In the genomic region with DNA sequence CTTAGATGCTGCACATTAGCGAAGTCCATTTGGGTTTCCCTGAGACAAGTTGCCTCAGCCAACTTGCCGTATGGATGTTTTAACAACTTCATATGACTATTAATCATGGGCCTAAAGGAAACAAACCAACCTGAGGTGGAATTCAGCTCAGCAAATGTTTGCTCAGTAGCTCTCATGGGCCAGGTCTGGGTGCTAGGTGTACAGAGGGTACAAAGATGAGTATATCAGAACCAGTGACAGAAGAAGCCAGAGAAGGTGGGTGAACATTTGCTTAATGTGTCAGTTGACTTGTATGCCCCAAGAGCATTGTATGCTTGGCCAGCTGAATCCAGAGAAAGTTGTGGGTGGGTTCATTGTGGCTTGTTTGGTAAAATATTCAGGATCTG, we compare ENCODE assay signal across 21 mouse cellular contexts. TPM values are rescaled to one million over a fixed set of nuclear protein-coding genes. Genes with fewer than 3 reads are reported as not detected.
DNase-seq lines count a peak whose midpoint lies in the region; ATAC-seq and TF ChIP-seq lines count a peak whose summit lies in the region.
"Had no signal": no experiment of that assay in that cellular context is flagged by ENCODE, and none has a peak within 500 bp of the region (broad histone marks: within the 10 kb centered on the region; RNA-seq: fewer than 3 reads in every experiment).

No protein-coding gene starts in this region.

- H3K4me2 ChIP-seq in heart, embryonic 12.5 days, result no peak overlapping the region
- no peak overlapping the region for H3K4me2 ChIP-seq in lung, embryonic 14.5 days
- H3K4me2 ChIP-seq in stomach, embryonic 14.5 days (replicated peaks; ENCODE audit: low read depth, low read length), result no peak overlapping the region
- H3K4me2 ChIP-seq: forebrain, embryonic 12.5 days; kidney, embryonic 15.5 days; neural tube, embryonic 15.5 days had no signal

- no peaks in the 10 kb centered on the region for H3K27me3 ChIP-seq in heart, embryonic 12.5 days (replicated peaks)
- H3K27me3 ChIP-seq in heart, adult 2 months (ENCODE audit: control insufficient read depth, insufficient read depth, low read length), result no peaks in the 10 kb centered on the region
- H3K27me3 ChIP-seq in lung, embryonic 14.5 days (ENCODE audit: insufficient read depth, low read length), result no peaks in the 10 kb centered on the region
- no peaks in the 10 kb centered on the region for H3K27me3 ChIP-seq in stomach, embryonic 14.5 days (ENCODE audit: control insufficient read depth, insufficient read depth, low read length)
- H3K27me3 ChIP-seq: CH12.LX; forebrain, embryonic 12.5 days; kidney, embryonic 15.5 days; neural tube, embryonic 15.5 days had no signal

- no peak for TF ChIP-seq CTCF in heart, adult 2 months (IDR thresholded peaks at IDR 0.05)
- TF ChIP-seq CTCF in lung, embryonic 14.5 days (IDR thresholded peaks at IDR 0.05; ENCODE audit: low read depth), result no peak

- intact Hi-C loops in heart, adult 2 months (cut with DNase I), result no loop called here

- 76% methylated on average over 2 of the region's 2 CpGs for whole genome bisulfite sequencing in heart, embryonic 12.5 days
- 83% methylated on average over 2 of the region's 2 CpGs for WGBS in heart, adult 2 months
- 51% methylated on average over 2 of the region's 2 CpGs for WGBS in lung, embryonic 14.5 days
- 44% methylated on average over 2 of the region's 2 CpGs for WGBS in stomach, embryonic 14.5 days

- H3K4me1 ChIP-seq in heart, embryonic 12.5 days (replicated peaks), result peaks cover 13% of the 10 kb centered on the region
- no peaks in the 10 kb centered on the region; the same call in 1 of the 2 replicates for H3K4me1 ChIP-seq in heart, adult 2 months (ENCODE audit: control insufficient read depth, insufficient read depth, low read length)
- H3K4me1 ChIP-seq in lung, embryonic 14.5 days (ENCODE audit: insufficient read depth), result no peaks in the 10 kb centered on the region
- H3K4me1 ChIP-seq in stomach, embryonic 14.5 days (ENCODE audit: control insufficient read depth, insufficient read depth, low read length), result no peaks in the 10 kb centered on the region
- H3K4me1 ChIP-seq: forebrain, embryonic 12.5 days; hindbrain, embryonic 10.5 days; neural tube, embryonic 15.5 days had no signal

- H3K79me2 ChIP-seq in heart, adult 2 months (replicated peaks; ENCODE audit: control insufficient read depth, insufficient read depth, low read length), result no peaks in the 10 kb centered on the region

- ATAC-seq in heart, embryonic 12.5 days (ENCODE audit: insufficient number of reproducible peaks, low FRiP score), result no peak
- peak; percentile 41; the same call in 1 of the 2 replicates for ATAC-seq in lung, embryonic 14.5 days (ENCODE audit: insufficient read depth)
- peak; percentile 1; the same call in 1 of the 2 replicates for ATAC-seq in granulocyte monocyte progenitor cell, adult 5-6 weeks (replicated peaks; ENCODE audit: poor library complexity, severe bottlenecking)
- ATAC-seq in stomach, embryonic 14.5 days (ENCODE audit: insufficient number of reproducible peaks, insufficient read depth, low FRiP score, low read depth), result peak; percentile 62; the same call in 1 of the 2 replicates
- no peak for ATAC-seq in inflammation-experienced regulatory T-cells, adult 6 months
- ATAC-seq: midbrain, embryonic 16.5 days had no signal

- TF ChIP-seq EP300 in heart, adult 2 months (IDR thresholded peaks at IDR 0.05; ENCODE audit: insufficient read depth, low read depth, low read length), result no peak

- TF ChIP-seq POLR2A in heart, adult 2 months (IDR thresholded peaks at IDR 0.05; ENCODE audit: insufficient read depth, low read depth, low read length), result no peak

- H3K4me3 ChIP-seq in heart, embryonic 12.5 days, result no peak overlapping the region
- no peak overlapping the region for H3K4me3 ChIP-seq in heart, adult 2 months
- no peak overlapping the region for H3K4me3 ChIP-seq in lung, embryonic 14.5 days (ENCODE audit: low read depth, low read length)
- no peak overlapping the region for H3K4me3 ChIP-seq in stomach, embryonic 14.5 days (ENCODE audit: low read depth, low read length)
- H3K4me3 ChIP-seq: forebrain, embryonic 12.5 days; hindbrain, embryonic 10.5 days; kidney, embryonic 15.5 days; left cerebral cortex, adult 2 months; neural tube, embryonic 15.5 days had no signal

- no peaks in the 10 kb centered on the region for H3K9me3 ChIP-seq in heart, embryonic 12.5 days (replicated peaks)
- H3K9me3 ChIP-seq in lung, embryonic 14.5 days (ENCODE audit: low read depth, low read length), result no peaks in the 10 kb centered on the region
- H3K9me3 ChIP-seq in stomach, embryonic 14.5 days (ENCODE audit: control insufficient read depth, low read depth, low read length), result no peaks in the 10 kb centered on the region
- H3K9me3 ChIP-seq: forebrain, embryonic 12.5 days; hindbrain, embryonic 10.5 days; kidney, embryonic 15.5 days; neural tube, embryonic 15.5 days had no signal

- peak overlapping the region; percentile 58 for H3K27ac ChIP-seq in heart, embryonic 12.5 days (ENCODE audit: poor library complexity, severe bottlenecking)
- no peak overlapping the region for H3K27ac ChIP-seq in heart, adult 2 months
- peak overlapping the region; percentile 78 for H3K27ac ChIP-seq in lung, embryonic 14.5 days (ENCODE audit: low read depth)
- peak overlapping the region; percentile 68; the same call in 1 of the 2 replicates for H3K27ac ChIP-seq in stomach, embryonic 14.5 days (ENCODE audit: low read length)
- H3K27ac ChIP-seq: forebrain, embryonic 12.5 days; hindbrain, embryonic 10.5 days; kidney, embryonic 15.5 days; left cerebral cortex, adult 2 months; neural tube, embryonic 15.5 days had no signal

- H3K36me3 ChIP-seq in heart, embryonic 12.5 days, result no peaks in the 10 kb centered on the region
- no peaks in the 10 kb centered on the region for H3K36me3 ChIP-seq in heart, adult 2 months (ENCODE audit: control insufficient read depth, insufficient read depth, low read length)
- no peaks in the 10 kb centered on the region for H3K36me3 ChIP-seq in lung, embryonic 14.5 days (ENCODE audit: insufficient read depth)
- no peaks in the 10 kb centered on the region for H3K36me3 ChIP-seq in stomach, embryonic 14.5 days (ENCODE audit: control insufficient read depth, insufficient read depth, low read length)
- H3K36me3 ChIP-seq: forebrain, embryonic 12.5 days; hindbrain, embryonic 10.5 days; kidney, embryonic 15.5 days; neural tube, embryonic 15.5 days had no signal

- DNase-seq in heart, adult 2 months, result no peak
- no peak for DNase-seq in lung, embryonic 14.5 days
- DNase-seq in lung, postnatal 25 days (ENCODE audit: low spot score), result no peak
- DNase-seq in cerebellum, adult 9-11 months, result no peak
- DNase-seq: cerebellum, adult 8-10 months; gastrocnemius, postnatal 14 days; kidney, postnatal 4 days; layer of hippocampus, adult 9-11 months; spleen, adult 18-20 months had no signal

- no peak overlapping the region for H3K9ac ChIP-seq in heart, embryonic 12.5 days
- no peak overlapping the region for H3K9ac ChIP-seq in heart, adult 2 months (ENCODE audit: low read depth, low read length)
- no peak overlapping the region for H3K9ac ChIP-seq in lung, embryonic 14.5 days
- H3K9ac ChIP-seq in stomach, embryonic 14.5 days (replicated peaks; ENCODE audit: low read depth, low read length), result no peak overlapping the region
- H3K9ac ChIP-seq: forebrain, embryonic 12.5 days; kidney, embryonic 15.5 days; neural tube, embryonic 15.5 days had no signal

RNA-seq across cellular contexts. Expression of a gene that starts 53.8 kb away (rescaled TPM):
- 23.5 and 25.8 TPM in 2 replicates for polyA plus RNA-seq in heart, embryonic 12.5 days (2016; fragmentation: Nextera tagmentation; extraction: Ambion mirVana)
- total RNA-seq in heart, adult 2 months (2021), result 1 to 10 TPM; 1.6 to 1.8 TPM
- polyA plus RNA-seq in heart, adult 2 months (2012; rRNA removed), result 0.59 and 0.96 TPM in 2 replicates
- polyA plus RNA-seq in lung, embryonic 14.5 days (2014; fragmentation: Nextera tagmentation; extraction: Ambion mirVana), result 3.2 TPM in 2 replicates
- total RNA-seq in granulocyte monocyte progenitor cell, adult 5-6 weeks (2014; fragmentation: Nextera tagmentation), result not detected in 2 replicates
- not detected in 2 replicates for total RNA-seq in granulocyte monocyte progenitor cell, adult 5-6 weeks (2017)
- 4.2 and 7.4 TPM in 2 replicates for polyA plus RNA-seq in stomach, embryonic 14.5 days (2014; fragmentation: Nextera tagmentation; extraction: Ambion mirVana)
- not detected for polyA plus RNA-seq in inflammation-experienced regulatory T-cells, adult 6 months (2017; shearing (Covaris generic))
- total RNA-seq: CH12.LX, MEL had no signal

Comparison
In these comparisons a context has a peak if more than half of its experiments do, and no peak if none do; other contexts are left out.
1. ATAC-seq: peak in lung, embryonic 14.5 days (single experiment), granulocyte monocyte progenitor cell, adult 5-6 weeks (single experiment) and stomach, embryonic 14.5 days (single experiment); none in heart, embryonic 12.5 days (single experiment) and inflammation-experienced regulatory T-cells, adult 6 months (single experiment).